Mouse (Mus musculus) right cerebral cortex, adult 2 months (tissue): ENCODE measurements around the gene Stard3.

Experiments used
- DNase-seq, 2 experiments: peaks; one replicate each; pipeline ENCODE4 v3.0.0; 2021 to 2022; ENCODE audit warnings: low spot score in 2 of 2

Gene Stard3

DNA sequence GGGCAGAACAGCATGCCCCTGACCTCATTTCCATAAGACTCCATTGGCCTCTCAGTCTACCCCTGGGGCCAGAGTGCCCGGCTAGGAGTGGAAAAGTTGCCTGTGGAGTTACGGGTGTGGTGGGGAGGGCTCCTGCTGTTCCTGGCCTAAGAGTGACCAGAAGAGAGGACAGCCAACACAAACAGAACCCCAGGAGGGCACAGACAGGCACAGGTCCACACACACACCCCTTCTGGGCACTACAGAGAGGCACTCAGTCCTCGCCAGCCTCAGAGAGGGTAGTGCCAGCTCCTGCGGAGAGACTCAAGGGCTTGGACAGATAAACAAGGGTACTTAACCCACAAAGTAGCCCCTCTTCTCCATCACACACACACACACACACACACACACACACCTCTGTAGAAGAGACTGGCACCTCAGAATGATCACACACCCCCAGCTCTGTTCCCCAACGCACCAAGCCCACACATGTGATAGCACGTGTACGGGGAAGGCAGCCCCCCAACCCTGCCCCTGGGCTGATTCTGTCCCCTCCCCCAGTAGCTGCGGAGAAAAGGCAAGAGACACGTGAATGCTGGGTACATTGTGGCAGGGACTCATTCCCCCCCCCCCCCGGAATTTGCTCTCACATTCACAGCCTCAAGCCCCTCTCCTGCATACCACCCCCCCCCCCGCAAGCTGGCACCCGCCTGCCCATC lies 10.6 kb upstream of the Stard3 start:
- no peak for DNase-seq

DNA sequence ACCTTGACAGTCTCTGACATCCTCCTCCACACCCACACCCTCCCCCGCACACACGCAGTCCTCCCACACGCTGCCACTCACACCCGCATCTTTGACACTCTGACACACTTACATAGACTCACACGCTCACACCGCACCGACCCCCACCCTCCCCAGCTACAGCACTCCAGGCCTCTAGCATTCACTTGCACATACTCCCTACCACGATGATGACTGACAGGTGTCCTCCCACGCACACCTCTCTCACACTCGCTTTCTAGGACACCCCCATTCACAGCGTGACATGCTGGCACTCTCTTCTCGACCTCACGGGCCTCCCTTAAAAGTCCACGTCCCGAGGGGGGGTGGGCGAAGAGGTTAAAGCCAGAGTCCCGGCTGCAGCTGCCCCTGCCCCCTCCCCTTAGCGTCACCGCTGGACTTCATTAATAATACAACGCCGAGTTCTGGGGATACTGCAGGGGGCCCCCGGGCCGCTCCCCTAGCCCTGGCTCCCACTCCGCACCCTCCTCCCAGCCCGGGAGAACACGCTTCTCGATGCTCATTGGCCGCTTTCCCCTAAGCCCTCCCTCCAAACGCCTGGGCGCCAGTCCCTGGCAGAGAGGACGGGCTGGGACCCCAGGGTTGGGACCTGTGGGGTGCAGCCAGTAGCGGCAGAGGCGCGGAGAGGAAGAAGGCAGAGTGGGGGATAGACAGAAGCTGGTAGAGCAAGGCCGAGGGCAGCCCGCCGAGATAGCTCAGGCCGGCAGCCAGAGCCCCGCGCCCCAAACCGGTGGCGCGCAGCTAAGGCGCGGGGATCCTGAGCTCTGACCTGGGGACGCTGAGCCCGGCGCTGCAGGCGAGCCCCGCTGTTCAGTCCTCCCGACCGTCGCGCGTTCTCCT lies 9.8 kb upstream of the Stard3 start, which contains the start of gene Ppp1r1b:
TSS of gene Ppp1r1b (plus strand) at position 322 of the 879 bp plus-strand sequence.
- peak; percentile 77 to 80 for DNase-seq

DNA sequence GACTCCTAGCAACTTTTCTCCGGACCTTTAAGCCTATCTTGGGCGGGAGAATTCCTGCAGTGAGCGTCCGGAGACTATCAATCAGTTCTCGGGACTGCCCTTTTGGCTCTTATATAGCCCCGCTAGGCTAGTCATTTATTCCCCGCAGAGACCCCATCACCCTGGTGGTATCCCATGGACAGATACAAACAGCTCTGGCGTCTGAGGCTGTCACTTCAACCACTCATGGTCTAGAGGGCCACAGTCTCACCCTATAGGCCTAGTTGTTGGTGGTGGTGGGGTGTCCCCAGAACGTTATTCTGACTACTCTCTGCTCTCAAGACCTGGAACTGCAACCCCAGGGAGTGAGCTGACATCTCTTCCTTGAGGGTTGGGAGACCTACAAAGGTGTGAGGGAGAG lies 8.9 kb upstream of the Stard3 start:
- no peak for DNase-seq

DNA sequence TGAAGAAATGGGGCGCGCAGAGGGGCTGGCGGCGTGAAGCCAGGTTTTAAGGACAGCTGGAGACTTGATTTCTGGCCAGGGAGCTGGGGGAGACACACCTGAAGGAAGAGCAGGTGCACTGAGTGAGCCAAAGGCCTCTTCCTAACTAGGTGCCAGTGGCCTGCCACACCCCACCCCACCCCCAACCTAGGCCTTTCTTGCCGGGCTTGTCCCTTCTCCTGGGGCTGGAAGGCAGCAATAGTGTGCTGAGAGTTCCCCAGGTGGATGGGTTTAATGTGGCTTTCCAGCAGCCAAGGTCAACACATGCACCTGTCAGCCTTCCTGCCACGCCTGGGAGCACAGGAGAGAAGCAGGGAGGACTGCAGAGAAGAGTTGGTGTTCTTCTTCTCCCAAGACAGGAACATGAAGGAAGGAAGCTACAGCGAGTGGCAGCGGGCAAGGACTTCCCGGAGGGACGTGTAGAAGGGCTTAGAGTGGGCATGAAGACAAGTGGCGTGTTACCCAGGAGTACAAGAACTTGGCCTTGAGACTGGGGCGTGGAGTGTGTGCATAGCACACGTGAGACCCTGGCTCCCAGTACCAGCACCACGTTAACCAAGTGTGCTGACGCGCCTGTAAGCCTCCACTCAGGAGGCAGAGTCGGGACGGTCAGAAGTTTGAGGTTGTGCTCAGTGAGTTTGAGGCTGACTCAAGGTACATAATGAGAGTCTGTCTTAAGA lies 5.7 kb upstream of the Stard3 start:
- DNase-seq, result no peak

DNA sequence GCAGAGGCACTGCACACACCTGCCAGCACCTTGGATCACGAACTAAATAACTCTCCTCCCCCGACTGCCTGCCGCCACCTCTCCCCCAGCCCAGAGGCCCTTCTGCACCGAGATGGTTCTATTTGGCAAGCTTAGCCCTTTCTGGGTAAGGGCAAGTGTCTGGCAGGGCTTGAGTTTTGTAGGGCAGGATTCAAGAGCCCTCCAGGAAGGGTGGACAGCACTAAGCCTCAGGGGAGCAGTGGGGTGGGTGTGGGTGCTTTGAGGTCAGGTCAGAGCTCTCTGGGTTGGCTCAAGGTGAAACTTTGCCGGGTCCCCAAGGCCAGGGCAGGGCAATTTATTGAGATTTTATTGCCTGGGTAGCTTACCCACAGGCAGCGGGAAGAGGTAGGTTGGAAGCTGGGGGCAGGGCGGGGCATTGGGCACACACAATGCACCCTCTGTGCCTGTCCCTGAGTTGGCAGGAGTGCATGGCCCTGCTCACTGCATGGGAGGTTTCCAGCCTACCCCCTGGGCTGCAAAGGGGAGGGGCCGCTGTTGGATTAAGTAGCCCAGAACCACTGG lies 4.4 kb upstream of the Stard3 start:
- DNase-seq, result peak in 1 of 2 experiments; percentile 53

DNA sequence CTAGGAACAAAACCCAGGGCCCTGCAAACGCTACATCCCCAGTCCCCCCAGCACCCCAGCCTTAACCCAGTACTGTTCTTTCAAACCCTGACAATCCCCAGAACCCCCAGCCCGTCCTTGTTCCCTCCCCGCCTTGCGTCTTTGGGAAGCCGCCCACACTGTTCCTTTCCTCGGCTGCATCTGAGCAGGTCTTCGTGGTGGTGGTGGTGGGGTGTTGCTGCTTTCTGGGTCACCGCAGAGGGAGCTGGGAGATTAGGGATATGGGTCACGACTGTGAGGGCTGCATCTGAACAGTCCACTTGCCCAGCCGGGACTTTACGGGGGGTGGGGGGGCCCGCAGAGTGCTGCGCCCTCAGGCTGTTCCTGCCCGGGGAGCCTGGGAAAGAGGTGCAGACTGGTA lies 3.7 kb upstream of the Stard3 start:
- DNase-seq, result peak; percentile 58 to 67

DNA sequence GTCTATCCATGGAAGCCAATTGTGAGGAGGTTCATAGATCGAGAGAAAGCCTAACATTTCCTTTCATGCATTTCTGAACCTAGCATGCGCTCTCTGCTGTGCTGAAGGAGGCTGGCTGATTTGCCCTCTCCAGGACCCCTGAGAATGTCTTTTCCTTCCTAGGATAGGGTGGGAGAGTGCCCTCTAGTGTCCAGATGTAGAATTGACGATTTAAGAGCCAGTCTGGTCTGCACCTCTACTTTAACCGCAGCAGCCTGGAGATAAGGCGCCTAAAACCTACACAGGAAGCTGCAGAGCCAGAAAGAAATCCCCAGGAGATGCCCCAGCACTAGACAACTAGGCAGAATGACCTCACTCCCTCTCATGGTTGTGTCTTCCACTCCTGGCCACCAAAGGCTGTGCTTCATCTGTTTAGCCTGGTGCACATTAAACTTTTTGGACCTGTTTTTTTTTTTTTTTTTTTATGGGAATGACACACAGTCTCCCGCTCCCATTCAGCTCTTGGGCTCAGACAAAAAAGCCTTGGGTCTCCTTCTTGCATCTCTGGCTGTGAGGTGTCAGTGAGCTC lies 2.4 kb upstream of the Stard3 start:
- DNase-seq, result peak in 1 of 2 experiments; percentile 70

DNA sequence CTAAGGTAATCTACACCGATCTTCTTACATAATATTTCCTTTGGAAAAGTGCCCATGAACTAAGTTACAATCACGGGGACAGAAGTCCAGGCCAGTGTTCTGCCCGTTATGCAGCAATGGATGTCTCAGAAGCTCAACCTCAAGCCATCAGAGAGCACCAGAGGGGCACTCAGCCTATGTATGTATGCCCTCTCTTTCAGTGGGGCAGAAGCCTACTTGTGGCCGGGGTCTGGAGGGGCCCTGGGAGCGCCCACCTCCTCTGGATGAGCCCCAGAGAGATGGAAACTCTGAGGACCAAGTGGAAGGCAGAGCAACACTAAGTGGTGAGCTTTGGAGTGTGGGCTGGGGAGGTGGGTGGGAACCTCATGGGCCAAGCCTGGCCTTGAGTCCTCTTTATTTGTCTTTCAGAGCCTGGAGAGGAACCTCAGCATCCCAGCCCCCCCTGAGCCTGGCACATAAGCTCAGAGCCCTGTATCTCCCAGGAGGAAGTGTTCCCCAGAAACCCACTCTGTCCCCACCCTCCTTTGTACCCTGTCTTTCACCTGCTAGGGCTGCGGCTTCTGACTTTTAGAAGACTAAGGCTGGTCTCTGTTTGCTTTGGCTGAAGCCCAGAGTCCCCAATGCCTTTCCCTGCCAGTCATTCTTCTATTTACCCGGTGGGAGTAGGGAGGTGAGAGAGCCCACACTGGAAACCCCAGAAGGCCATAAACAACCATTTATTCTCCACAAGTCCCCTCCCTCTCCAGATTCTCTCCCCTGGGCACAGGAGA lies 1.4 kb upstream of the Stard3 start:
- DNase-seq, result no peak

DNA sequence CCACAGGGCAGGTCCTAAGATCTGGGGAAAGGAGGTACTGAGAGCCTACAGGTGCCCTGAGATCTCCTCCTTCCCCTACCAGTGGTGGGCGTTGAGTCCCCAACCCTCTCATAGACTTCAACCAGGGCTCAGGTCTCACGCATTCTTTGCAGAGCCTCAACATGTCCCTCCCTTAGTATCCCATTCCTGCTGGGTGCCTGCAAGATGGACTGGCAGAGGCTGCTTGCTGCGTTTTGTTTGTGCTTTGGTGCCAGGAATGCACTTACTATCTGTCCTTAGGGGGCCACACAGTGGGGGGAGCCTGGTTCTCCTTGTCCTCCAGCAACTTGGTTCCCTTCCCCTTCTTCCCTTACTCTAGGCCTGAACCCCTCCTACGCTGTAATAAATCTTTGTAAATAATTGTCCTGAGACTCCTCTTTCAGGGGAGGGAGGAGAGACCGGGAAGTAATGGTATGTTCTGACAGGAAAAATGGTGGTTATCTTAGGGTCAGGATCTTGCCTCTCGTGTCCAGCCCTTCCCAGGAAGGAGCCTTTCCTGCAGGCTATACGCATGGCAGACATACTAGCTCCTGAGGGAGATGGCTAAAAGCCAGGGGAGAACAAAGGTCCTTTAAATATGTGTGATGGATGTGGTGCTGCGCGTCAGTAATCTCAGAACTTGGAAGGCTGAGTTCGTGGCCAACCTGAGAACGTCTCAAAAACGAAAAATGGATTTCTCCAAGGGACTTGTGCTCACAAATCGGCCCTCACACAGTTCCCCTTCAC lies 590 bp upstream of the Stard3 start:
- no peak for DNase-seq

DNA sequence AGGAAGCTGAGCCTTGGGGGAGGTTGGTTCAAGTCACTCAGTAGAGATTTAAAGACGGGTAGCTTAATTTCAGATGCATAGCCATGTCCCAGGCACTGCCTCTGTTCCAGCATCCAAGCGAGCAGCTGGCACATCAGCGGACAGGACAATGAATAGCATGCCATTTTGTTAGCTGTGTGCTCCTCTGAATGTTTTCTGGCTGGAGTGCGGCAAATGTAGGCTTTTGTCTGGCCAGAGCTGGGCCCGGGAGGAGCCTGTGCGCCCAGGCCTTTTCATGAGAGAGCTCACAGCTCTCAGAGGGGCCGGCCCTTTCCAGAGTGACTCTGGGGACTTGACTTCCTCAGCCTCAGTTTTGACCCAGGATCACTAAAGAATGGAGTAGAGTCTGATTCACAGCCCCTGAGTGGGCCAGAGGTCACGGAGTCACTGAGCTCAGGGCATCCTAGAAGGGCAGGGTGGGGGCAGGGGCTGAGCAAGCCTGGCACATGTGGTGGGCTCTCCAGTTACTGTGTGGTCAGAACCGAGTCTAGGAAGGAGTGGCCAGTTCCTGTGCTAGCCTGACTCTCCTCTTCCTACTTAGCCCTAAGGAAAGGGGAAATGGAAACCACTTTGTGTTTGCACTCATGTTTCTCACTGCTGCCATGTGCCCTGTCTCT lies 2.8 kb downstream of the Stard3 start:
- no peak for DNase-seq

DNA sequence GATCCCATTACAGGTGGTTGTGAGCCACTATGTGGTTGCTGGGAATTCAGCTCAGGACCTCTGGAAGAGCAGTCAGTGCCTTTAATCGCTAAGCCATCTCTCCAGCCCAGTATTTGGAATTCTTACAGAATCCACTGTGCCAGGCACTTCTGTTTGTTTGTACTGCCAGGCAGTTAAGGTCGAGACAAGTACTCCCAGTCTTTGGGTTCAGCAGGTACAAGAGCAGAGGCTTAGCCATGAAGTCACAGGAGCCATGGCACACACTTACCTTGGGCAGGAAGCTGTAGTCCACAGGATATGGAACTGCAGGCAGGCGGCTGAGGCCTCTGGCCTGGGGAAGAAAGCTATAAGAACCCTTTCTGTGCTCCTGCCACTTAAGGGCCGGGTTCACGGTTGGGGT lies 5.6 kb downstream of the Stard3 start:
- DNase-seq, result no peak

DNA sequence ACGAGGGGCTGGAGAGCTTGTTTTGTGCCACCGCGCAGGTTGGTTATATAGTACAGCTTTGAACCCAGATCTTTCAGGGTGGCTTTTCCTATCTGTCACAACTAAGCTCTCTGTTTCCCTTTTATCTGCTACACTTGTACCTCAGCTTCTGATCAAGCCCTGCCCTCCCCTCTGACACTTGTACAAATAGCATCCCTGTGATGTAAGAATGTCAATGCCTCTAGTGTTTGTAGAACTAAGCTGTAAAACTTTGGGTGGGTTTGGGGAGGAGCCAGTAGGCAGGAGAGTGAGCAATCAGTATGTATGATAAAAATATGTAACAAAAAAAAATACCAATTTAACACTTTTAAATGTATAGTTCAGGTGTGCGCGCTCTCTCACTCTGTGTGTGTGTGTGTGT lies 6.2 kb downstream of the Stard3 start:
- DNase-seq, result no peak

DNA sequence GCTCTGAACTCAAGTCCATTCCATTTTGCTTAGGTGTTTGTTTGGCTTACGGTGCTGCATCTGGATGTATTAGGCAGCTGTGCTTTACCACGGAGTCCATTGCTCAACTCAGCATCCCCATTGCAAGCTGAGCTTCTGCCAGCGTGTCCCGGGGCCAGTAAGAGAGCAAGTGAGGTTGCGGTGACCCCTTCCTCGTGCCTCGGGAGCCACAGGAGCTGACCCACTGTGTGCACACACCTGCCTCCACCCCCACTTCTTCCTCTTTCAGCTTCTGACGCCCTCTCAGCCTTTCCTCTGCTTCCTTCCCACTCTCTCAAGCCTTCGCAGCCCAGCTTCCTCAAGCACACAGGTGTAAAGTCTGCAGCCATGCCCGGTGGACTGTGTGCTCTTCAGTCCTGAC lies 8.1 kb downstream of the Stard3 start:
- DNase-seq, result no peak

DNA sequence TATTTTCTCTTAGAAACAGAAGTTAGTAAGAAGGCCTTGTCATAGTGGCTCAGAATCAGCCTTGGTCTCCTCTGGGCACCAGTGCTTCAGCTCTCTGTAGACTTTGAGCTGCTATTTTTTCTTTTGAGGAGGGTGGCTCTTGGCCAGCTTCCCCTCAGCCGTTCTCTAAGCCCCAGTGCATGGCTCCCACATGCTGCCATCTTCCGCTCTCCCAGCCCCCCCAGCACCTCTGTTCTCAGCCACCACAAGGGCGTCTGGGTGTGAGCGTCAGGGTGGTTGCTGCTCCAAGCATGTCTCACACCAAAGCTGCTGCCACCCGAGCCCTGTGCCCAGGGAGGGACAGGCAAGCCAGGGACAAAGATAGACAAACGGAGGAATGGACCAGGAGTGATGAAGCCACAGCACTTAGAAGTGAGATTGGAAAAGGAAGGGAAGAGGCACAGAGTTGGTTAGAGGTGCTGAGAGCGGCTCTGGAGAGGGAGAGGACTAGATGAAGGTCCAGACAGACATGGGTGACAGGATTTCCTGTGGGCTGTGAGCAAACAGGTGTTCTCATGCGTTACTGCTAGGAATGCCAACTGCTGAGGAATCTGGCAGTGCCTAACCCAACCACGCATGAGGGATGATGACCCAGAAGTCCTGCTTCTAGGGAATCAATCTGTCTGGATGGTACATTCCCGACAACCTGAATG lies 9.1 kb downstream of the Stard3 start:
- peak in 1 of 2 experiments; percentile 55 for DNase-seq

DNA sequence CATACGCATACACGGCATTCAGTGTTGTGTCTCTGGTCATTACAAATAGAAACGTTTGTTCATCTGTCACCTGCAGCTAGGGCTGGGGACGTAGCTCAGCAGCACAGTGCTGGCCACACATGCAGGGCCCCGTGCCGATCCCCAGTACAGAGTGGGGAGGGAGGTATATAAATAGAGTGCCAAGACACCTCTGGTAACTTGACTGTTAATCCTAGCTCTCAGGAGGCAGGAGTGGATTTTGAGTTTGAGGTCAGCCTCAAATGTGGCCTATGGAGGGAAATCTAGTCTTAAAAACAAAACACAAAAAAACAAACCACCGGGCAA lies 9.7 kb downstream of the Stard3 start:
- no peak for DNase-seq

DNA sequence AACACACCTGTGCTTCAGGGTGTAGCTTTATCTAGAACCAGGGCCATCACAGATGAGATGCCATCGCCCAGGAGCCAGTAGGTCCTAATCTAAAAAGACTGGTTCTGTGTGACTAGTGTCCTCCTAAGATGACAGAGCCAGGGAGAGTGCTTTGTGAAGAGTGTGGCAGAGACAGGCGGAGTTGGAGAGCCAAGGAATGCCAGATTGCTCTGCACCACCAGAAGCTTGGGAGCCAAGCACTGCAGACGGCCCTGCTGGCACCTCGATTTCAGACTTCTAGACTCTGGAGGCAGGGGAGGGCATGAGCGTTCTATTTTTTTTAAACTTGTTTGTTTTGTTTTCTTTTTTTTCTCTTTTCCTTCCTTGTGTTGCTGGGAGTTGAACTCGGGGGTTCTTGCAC lies 11.2 kb downstream of the Stard3 start:
- no peak for DNase-seq

DNA sequence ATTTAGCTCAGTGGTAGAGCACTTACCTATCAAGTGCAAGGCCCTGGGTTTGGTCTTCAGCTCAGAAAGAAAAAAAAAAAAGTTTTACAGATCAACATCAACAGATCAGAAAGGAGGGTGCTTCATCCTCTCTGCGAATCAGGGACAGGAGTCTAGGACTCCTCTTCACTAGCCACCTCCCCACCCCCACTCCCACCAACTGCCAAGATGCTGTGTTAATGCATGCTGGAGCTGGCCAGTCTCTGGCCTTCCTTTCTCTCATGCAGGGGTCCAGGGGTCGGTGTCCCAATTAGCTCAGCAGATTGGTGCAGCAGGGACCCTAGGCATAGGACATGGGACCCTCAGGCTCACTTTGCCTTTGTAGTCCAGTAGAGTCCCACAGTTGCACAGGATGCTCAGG lies 12.4 kb downstream of the Stard3 start:
- no peak for DNase-seq

DNA sequence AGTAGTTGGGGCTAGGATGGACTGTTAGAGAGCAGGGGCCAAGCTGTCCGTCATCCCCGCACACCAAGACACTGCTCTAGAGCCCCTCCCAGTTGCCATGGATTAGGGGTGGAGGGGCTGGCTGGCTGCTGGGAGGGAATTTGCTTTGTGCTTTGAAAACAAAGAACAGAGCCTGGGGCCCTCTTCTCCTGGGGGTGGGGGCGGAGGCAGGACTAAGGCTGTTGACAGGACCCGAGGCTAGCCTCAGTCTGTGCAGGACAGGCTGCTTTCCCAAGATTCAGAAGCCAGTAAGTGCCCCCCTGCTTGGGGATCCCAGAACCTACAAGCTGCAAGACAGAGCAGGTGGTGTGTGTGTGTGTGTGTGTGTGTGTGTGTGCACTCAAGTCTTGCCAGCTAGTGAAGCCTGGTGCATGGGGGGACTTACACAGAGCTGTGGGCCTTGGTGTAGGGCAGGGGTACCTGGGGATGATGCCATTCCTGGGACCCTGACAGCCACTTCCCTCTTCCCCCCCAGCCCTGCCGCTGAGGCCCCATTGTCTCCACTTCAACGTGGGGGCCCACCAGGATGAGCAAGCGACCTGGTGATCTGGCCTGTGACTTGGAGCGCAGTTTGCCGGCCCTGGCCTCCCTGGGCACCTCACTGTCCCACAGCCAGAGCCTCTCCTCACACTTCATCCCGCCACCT lies 13.5 kb downstream of the Stard3 start:
- DNase-seq, result no peak

DNA sequence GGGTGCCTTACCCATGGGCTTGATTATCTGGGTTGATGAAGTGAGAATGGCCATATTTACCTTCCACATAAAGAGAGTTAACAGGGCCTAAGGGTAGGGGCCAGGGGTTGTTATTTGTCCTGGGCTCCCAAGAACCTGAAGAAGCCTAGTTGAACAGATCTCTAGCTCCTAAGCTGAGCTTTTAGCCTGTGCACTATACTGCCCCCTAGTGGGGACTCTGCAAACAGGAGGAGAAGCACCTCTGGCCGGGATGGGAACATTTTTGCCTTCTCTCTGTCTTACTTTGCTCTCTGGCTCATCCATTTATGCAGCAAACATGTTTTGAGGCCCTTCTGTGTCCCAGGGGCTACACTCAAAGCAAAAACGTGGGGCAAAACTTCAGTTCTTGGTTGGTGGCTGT lies 14.2 kb downstream of the Stard3 start:
- peak; percentile 56 to 64 for DNase-seq
